Mouse (Mus musculus) neural tube, embryonic 14.5 days (tissue): ENCODE data around the gene Pdxk. TPM values are rescaled to one million over a fixed set of nuclear protein-coding genes. Genes with fewer than 3 reads are reported as not detected.

Source experiments
- ATAC-seq: fragments of 200-750 bp; cut with Nextera tagmentation; 2 replicates; pipeline ENCODE4 v1.8.0; 2017; ENCODE audit warnings: low read depth, mild to moderate bottlenecking, moderate TSS enrichment, moderate library complexity
- H3K27ac ChIP-seq: fragments of 300-500 bp; sonication (generic); 2 replicates; pipeline ENCODE4 v1.5.1; 2014; ENCODE audit warnings: low read depth, mild to moderate bottlenecking, control low read depth, low read length, moderate library complexity, mixed read lengths
- H3K27me3 ChIP-seq: fragments of 300-500 bp; sonication (generic); 2 replicates; pipeline ENCODE4 v1.6.1; 2014; ENCODE audit warnings: low read length; ENCODE audit not compliant: control insufficient read depth, insufficient read depth
- H3K36me3 ChIP-seq: fragments of 300-500 bp; sonication (generic); 2 replicates; pipeline ENCODE4 v1.6.1; 2014; ENCODE audit warnings: low read length, mixed read lengths; ENCODE audit not compliant: control insufficient read depth, insufficient read depth
- H3K4me1 ChIP-seq: fragments of 300-500 bp; sonication (generic); 2 replicates; pipeline ENCODE4 v1.6.1; 2014; ENCODE audit warnings: low read length; ENCODE audit not compliant: control insufficient read depth, insufficient read depth
- H3K4me2 ChIP-seq: fragments of 300-500 bp; sonication (generic); 2 replicates; pipeline ENCODE4 v1.6.1; 2014; ENCODE audit warnings: mild to moderate bottlenecking, low read depth, low read length, control low read depth
- H3K4me3 ChIP-seq: fragments of 300-500 bp; sonication (generic); 2 replicates; pipeline ENCODE4 v1.5.1; 2014; ENCODE audit warnings: low read depth, low read length, control low read depth, mixed read lengths
- H3K9ac ChIP-seq: fragments of 300-500 bp; sonication (generic); replicated peaks from 2 replicates; pipeline ENCODE4 v1.6.1; 2014; ENCODE audit warnings: low read depth, mild to moderate bottlenecking, control low read depth, low read length, mixed read lengths
- H3K9me3 ChIP-seq: fragments of 300-500 bp; sonication (generic); 2 replicates; pipeline ENCODE4 v1.6.1; 2016; ENCODE audit warnings: low read length; ENCODE audit not compliant: control insufficient read depth
- WGBS: fragments of 180-500 bp; shearing (Covaris S2); extraction: QIAGEN DNeasy Blood & Tissue Kit; methylation state at CpG from one replicate; pipeline ENCODE4 v1.1.7; 2014; 5-methylcytosine and 5-hydroxymethylcytosine counted together
- polyA plus RNA-seq: library from polyadenylated mRNA; unstranded; fragments of >200 nt; fragmentation: Nextera tagmentation; extraction: Ambion mirVana; gene quantifications from 2 replicates; pipeline ENCODE4 v1.2.1, GENCODE M21; 2014

Gene Pdxk
- polyA plus RNA-seq, 1 experiment from 2014 or later: 36.1 TPM

- ATAC-seq: no peak
- Histone ChIP-seq H3K4me2 (no peak overlapping the region), H3K27me3 (no peaks in the 10 kb centered on the region), H3K4me1 (0 out of 2 replicates have a peak, but pooled peaks cover 3% of the 10 kb centered on the region), H3K27ac (no peak overlapping the region), H3K9ac (no peak overlapping the region), H3K9me3 (no peaks in the 10 kb centered on the region), H3K36me3 (0 out of 2 replicates have a peak, but pooled peaks cover 2% of the 10 kb centered on the region), H3K4me3 (no peak overlapping the region)
- 94% methylated on average over 2 of the region's 2 CpGs for WGBS
Measured at GRCm38 (mm10) chr10:78429776-78430175, 35.0 kb downstream of the Pdxk start.

GRCm38 (mm10) chr10:78429180-78429579 is 35.6 kb downstream of the Pdxk start:
- WGBS: 90% methylated on average over 5 of the region's 5 CpGs
- no peak overlapping the region for H3K4me3 ChIP-seq
- H3K9me3 ChIP-seq: no peaks in the 10 kb centered on the region
- no peak overlapping the region for H3K9ac ChIP-seq
- no peak overlapping the region for H3K4me2 ChIP-seq
- H3K27ac ChIP-seq: no peak overlapping the region
- H3K36me3 ChIP-seq: 0 out of 2 replicates have a peak, but pooled peaks cover 2% of the 10 kb centered on the region
- 0 out of 2 replicates have a peak, but pooled peaks cover 3% of the 10 kb centered on the region for H3K4me1 ChIP-seq
- no peaks in the 10 kb centered on the region for H3K27me3 ChIP-seq
- no peak for ATAC-seq

GRCm38 (mm10) chr10:78428070-78428469 is 36.7 kb downstream of the Pdxk start:
- 0 out of 2 replicates have a peak, but pooled peaks cover 3% of the 10 kb centered on the region for H3K4me1 ChIP-seq
- 93% methylated on average over 11 of the region's 11 CpGs for WGBS
- H3K27ac ChIP-seq: no peak overlapping the region
- no peaks in the 10 kb centered on the region for H3K9me3 ChIP-seq
- H3K27me3 ChIP-seq: no peaks in the 10 kb centered on the region
- H3K36me3 ChIP-seq: 0 out of 2 replicates have a peak, but pooled peaks cover 2% of the 10 kb centered on the region
- no peak overlapping the region for H3K4me2 ChIP-seq
- no peak overlapping the region for H3K9ac ChIP-seq
- no peak for ATAC-seq
- no peak overlapping the region for H3K4me3 ChIP-seq

- WGBS: 47% methylated on average over 6 of the region's 6 CpGs
- peak overlapping the region; percentile 83 for H3K4me3 ChIP-seq
- H3K27ac ChIP-seq: no peak overlapping the region
- H3K9me3 ChIP-seq: no peaks in the 10 kb centered on the region
- H3K27me3 ChIP-seq: no peaks in the 10 kb centered on the region
- H3K9ac ChIP-seq: peak overlapping the region; percentile 88
- 0 out of 2 replicates have a peak, but pooled peaks cover 2% of the 10 kb centered on the region for H3K36me3 ChIP-seq
- peak; percentile 32 for ATAC-seq
- H3K4me2 ChIP-seq: peak overlapping the region; percentile 79
- H3K4me1 ChIP-seq: 0 out of 2 replicates have a peak, but pooled peaks cover 3% of the 10 kb centered on the region
Measured at GRCm38 (mm10) chr10:78426117-78426735, 38.5 kb downstream of the Pdxk start.

GRCm38 (mm10) chr10:78425181-78426041 is 39.4 kb downstream of the Pdxk start, which contains the start of gene Cstb:
Cstb (plus strand) TSS chr10:78425669.
- Histone ChIP-seq H3K27ac (peak within 1 kb of the TSS; percentile 60), H3K9me3 (no peaks in the 10 kb centered on the region), H3K4me2 (peak within 1 kb of the TSS; percentile 79), H3K4me1 (0 out of 2 replicates have a peak, but pooled peaks cover 3% of the 10 kb centered on the region), H3K4me3 (peak within 1 kb of the TSS; percentile 83), H3K27me3 (no peaks in the 10 kb centered on the region), H3K36me3 (0 out of 2 replicates have a peak, but pooled peaks cover 2% of the 10 kb centered on the region), H3K9ac (peak within 1 kb of the TSS; percentile 88)
- 2% methylated on average over 40 of the region's 40 CpGs for WGBS
- peak; percentile 93 for ATAC-seq

- Histone ChIP-seq H3K4me2 (no peak overlapping the region), H3K27ac (no peak overlapping the region), H3K9me3 (no peaks in the 10 kb centered on the region), H3K4me1 (0 out of 2 replicates have a peak, but pooled peaks cover 3% of the 10 kb centered on the region), H3K4me3 (no peak overlapping the region), H3K36me3 (no peaks in the 10 kb centered on the region), H3K9ac (no peak overlapping the region), H3K27me3 (no peaks in the 10 kb centered on the region)
- ATAC-seq: no peak
- WGBS: 96% methylated on average over 3 of the region's 3 CpGs
Measured at GRCm38 (mm10) chr10:78422614-78423013, 42.2 kb downstream of the Pdxk start.

GRCm38 (mm10) chr10:78420929-78421328 is 43.8 kb downstream of the Pdxk start:
- Histone ChIP-seq H3K4me3 (no peak overlapping the region), H3K9ac (no peak overlapping the region), H3K4me1 (no peaks in the 10 kb centered on the region), H3K27me3 (no peaks in the 10 kb centered on the region), H3K4me2 (no peak overlapping the region), H3K36me3 (no peaks in the 10 kb centered on the region), H3K27ac (no peak overlapping the region), H3K9me3 (no peaks in the 10 kb centered on the region)
- 88% methylated on average over 2 of the region's 2 CpGs for WGBS
- no peak for ATAC-seq

GRCm38 (mm10) chr10:78418791-78419190 is 46.0 kb downstream of the Pdxk start:
- Histone ChIP-seq H3K4me3 (no peak overlapping the region), H3K9ac (no peak overlapping the region), H3K36me3 (no peaks in the 10 kb centered on the region), H3K27ac (no peak overlapping the region), H3K9me3 (no peaks in the 10 kb centered on the region), H3K4me2 (no peak overlapping the region), H3K4me1 (no peaks in the 10 kb centered on the region), H3K27me3 (no peaks in the 10 kb centered on the region)
- ATAC-seq: no peak
- 90% methylated on average over 2 of the region's 2 CpGs for WGBS

GRCm38 (mm10) chr10:78417888-78418287 is 46.9 kb downstream of the Pdxk start:
- Histone ChIP-seq H3K36me3 (no peaks in the 10 kb centered on the region), H3K4me2 (no peak overlapping the region), H3K4me3 (no peak overlapping the region), H3K4me1 (no peaks in the 10 kb centered on the region), H3K27me3 (no peaks in the 10 kb centered on the region), H3K9me3 (no peaks in the 10 kb centered on the region), H3K27ac (no peak overlapping the region), H3K9ac (no peak overlapping the region)
- 64% methylated on average over 5 of the region's 5 CpGs for WGBS
- no peak for ATAC-seq
